Mouse (Mus musculus): ENCODE results near the gene Krtap28-13. TPM values are rescaled to one million over a fixed set of nuclear protein-coding genes. Genes with fewer than 3 reads are reported as not detected.

Gene Krtap28-13
- polyA plus RNA-seq, 1 experiment from 2014 or later: not detected

DNA sequence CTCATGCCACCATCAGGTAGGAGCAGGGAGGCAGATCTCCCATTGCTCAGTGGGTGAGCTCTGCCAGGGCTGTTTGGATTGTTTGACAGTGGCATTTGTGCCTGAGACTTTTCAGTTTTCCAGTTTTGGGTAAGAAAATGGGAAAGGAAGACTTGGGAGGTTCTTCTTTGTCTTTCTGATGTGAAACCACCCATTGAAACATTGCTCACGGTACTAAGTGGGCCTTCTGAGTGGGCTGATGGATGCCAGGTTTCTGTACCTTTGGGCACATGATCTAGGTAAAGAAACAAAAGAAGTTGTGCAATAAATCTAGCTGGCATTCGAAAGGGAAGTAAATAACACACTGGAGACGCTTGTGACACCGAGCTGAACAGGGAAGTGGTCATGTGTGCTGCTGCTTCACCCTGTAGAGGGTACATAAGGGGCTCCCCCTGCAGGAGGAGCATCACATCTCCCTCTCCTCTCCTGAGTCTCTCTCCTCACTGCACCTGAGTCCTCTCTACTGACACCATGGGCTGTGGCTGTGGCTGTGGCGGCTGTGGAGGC, 15.8 kb upstream of the Krtap28-13 start, which contains the start of gene Gm47969:
TSS of gene Gm47969 (plus strand) at position 51 of the 546 bp plus-strand sequence.
- no peaks in the 10 kb centered on the region for H3K4me1 ChIP-seq
- H3K27ac ChIP-seq: no peak within 1 kb of the TSS
- no peak within 1 kb of the TSS for H3K9ac ChIP-seq
- H3K27me3 ChIP-seq: no peaks in the 10 kb centered on the region
- H3K4me2 ChIP-seq: no peak within 1 kb of the TSS
- H3K9me3 ChIP-seq: no peaks in the 10 kb centered on the region
- WGBS: 83% methylated on average over 5 of the region's 5 CpGs
- H3K36me3 ChIP-seq: no peaks in the 10 kb centered on the region
- H3K4me3 ChIP-seq: no peak within 1 kb of the TSS
- ATAC-seq (ENCODE audit: insufficient number of reproducible peaks, insufficient read depth, low FRiP score, low TSS enrichment, low read depth): no peak

GRCm38 (mm10) chr1:83058481-83058880, 2.2 kb upstream of the Krtap28-13 start:
- Histone ChIP-seq H3K36me3 (no peaks in the 10 kb centered on the region), H3K27me3 (no peaks in the 10 kb centered on the region), H3K4me1 (no peaks in the 10 kb centered on the region), H3K27ac (no peak overlapping the region), H3K4me3 (no peak overlapping the region), H3K9me3 (no peaks in the 10 kb centered on the region), H3K9ac (no peak overlapping the region), H3K4me2 (no peak overlapping the region)
- 49% methylated on average over 1 of the region's 1 CpGs for WGBS
- ATAC-seq (ENCODE audit: insufficient number of reproducible peaks, insufficient read depth, low FRiP score, low TSS enrichment, low read depth): no peak

GRCm38 (mm10) chr1:83059278-83059677, 1.5 kb upstream of the Krtap28-13 start, which contains the start of gene A030005K14Rik:
Gene A030005K14Rik (minus strand): TSS chr1:83059378.
- WGBS: 89% methylated on average over 9 of the region's 9 CpGs

DNA sequence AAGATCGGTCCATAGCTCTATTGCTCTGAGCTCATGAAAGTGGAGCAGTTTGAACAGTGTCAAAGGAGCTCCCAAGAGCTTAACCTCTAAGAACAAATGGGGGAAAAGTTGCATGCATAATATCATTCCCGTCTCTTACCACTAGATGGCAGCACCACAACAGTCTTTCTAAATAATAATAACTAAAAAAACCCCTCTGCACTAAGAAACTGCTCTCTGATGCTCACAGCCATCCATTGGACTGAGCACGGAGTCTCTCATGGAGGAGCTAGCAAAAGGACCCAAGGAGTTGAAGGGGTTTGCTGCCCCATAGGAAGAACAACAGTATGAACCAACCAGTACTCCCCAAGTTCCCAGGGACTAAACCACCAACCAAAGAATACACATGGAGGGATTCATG, 4.1 kb downstream of the Krtap28-13 start:
- H3K9ac ChIP-seq: no peak overlapping the region
- H3K4me1 ChIP-seq: no peaks in the 10 kb centered on the region
- H3K4me2 ChIP-seq: no peak overlapping the region
- no peaks in the 10 kb centered on the region for H3K36me3 ChIP-seq
- H3K27ac ChIP-seq: no peak overlapping the region
- H3K9me3 ChIP-seq: no peaks in the 10 kb centered on the region
- ATAC-seq (ENCODE audit: insufficient number of reproducible peaks, insufficient read depth, low FRiP score, low TSS enrichment, low read depth): no peak
- WGBS: 25% methylated on average over 3 of the region's 3 CpGs
- H3K27me3 ChIP-seq: no peaks in the 10 kb centered on the region
- H3K4me3 ChIP-seq: no peak overlapping the region

More at GRCm38 (mm10) chr1:83059278-83059677, 1.5 kb upstream of the Krtap28-13 start, which contains the start of gene A030005K14Rik:
- Histone ChIP-seq H3K9me3 (no peaks in the 10 kb centered on the region), H3K4me2 (no peak within 1 kb of the TSS), H3K27me3 (no peaks in the 10 kb centered on the region), H3K4me3 (no peak within 1 kb of the TSS), H3K27ac (no peak within 1 kb of the TSS), H3K9ac (no peak within 1 kb of the TSS), H3K4me1 (no peaks in the 10 kb centered on the region), H3K36me3 (no peaks in the 10 kb centered on the region)
- no peak for ATAC-seq (ENCODE audit: insufficient number of reproducible peaks, insufficient read depth, low FRiP score, low TSS enrichment, low read depth)

DNA sequence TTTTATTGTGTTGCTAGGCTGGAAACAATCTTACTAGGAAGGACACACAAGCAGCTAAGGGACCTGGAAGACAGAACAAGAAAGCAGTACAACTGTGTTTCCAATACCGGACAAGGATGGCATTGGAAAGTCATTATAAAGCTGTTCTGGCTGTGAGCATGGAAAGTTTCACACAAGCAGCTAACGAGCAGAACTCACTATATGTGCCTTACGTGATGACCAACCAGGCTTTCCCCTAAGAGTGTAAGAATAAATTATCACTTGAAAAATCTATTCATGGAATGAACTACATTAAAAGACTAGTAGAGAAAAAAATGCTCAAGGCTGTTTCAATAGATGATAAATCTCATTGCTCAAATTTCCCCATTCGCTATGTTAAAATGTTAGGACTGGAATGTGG, 5.8 kb downstream of the Krtap28-13 start:
- Histone ChIP-seq H3K27ac (no peak overlapping the region), H3K36me3 (no peaks in the 10 kb centered on the region), H3K9ac (no peak overlapping the region), H3K27me3 (no peaks in the 10 kb centered on the region), H3K4me1 (no peaks in the 10 kb centered on the region), H3K4me2 (no peak overlapping the region), H3K9me3 (no peaks in the 10 kb centered on the region), H3K4me3 (no peak overlapping the region)
- WGBS: 90% methylated on average over 4 of the region's 4 CpGs
- ATAC-seq (ENCODE audit: insufficient number of reproducible peaks, insufficient read depth, low FRiP score, low TSS enrichment, low read depth): no peak

- Histone ChIP-seq H3K27ac (no peak overlapping the region), H3K27me3 (no peaks in the 10 kb centered on the region), H3K4me1 (no peaks in the 10 kb centered on the region), H3K4me3 (no peak overlapping the region), H3K36me3 (no peaks in the 10 kb centered on the region), H3K4me2 (no peak overlapping the region), H3K9ac (no peak overlapping the region), H3K9me3 (no peaks in the 10 kb centered on the region)
- ATAC-seq (ENCODE audit: insufficient number of reproducible peaks, insufficient read depth, low FRiP score, low TSS enrichment, low read depth): no peak
- 85% methylated on average over 10 of the region's 10 CpGs for WGBS
These were observed 6.5 kb downstream of the Krtap28-13 start for GRCm38 (mm10) chr1:83067205-83067604.

DNA sequence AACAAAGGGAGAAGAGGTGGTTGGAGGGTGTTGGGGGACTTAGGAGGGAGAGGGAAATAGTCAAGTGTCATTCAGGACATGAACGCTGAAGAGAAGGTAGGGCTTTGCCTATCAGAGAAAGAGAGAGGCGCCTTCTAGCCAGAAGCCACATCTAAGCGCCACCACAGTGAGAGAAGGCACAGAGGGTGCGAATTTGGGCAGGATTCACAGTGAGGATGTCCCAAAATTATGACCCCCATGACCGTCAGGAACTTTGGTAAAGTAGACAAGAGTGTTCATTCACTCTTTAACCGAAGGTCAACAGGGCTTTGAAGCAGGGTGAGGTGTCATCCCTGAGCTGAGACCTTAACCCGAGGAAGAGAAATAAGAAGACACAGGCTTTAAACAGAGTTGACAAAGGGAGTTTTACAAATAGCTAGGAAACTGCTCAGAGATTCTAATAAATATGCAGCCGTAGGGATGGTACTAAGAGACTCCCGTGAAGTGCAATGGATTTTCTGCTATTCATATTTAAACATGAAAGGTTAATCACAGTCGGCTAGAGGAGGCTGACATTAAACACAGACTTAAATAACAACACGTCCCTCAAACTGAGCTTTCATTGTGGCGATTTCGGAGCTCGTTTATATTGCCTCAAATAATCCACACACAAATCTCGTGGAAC, 14.9 kb downstream of the Krtap28-13 start:
- Histone ChIP-seq H3K9ac (no peak overlapping the region), H3K4me2 (peak overlapping the region; percentile 55), H3K36me3 (no peaks in the 10 kb centered on the region), H3K9me3 (no peaks in the 10 kb centered on the region), H3K27ac (no peak overlapping the region), H3K4me3 (peak overlapping the region; percentile 36), H3K4me1 (no peaks in the 10 kb centered on the region), H3K27me3 (no peaks in the 10 kb centered on the region)
- 40% methylated on average over 15 of the region's 15 CpGs for WGBS
- no peak for ATAC-seq (ENCODE audit: insufficient number of reproducible peaks, insufficient read depth, low FRiP score, low TSS enrichment, low read depth)

- Histone ChIP-seq H3K27me3 (no peaks in the 10 kb centered on the region), H3K36me3 (no peaks in the 10 kb centered on the region), H3K27ac (no peak overlapping the region), H3K4me2 (peak overlapping the region; percentile 55), H3K4me1 (no peaks in the 10 kb centered on the region), H3K9me3 (no peaks in the 10 kb centered on the region), H3K4me3 (peak overlapping the region; percentile 36), H3K9ac (no peak overlapping the region)
- no peak for ATAC-seq (ENCODE audit: insufficient number of reproducible peaks, insufficient read depth, low FRiP score, low TSS enrichment, low read depth)
- WGBS: 50% methylated on average over 11 of the region's 11 CpGs
These were observed 15.6 kb downstream of the Krtap28-13 start for GRCm38 (mm10) chr1:83076190-83076917.

GRCm38 (mm10) chr1:83077016-83077415, 16.3 kb downstream of the Krtap28-13 start:
- ATAC-seq (ENCODE audit: insufficient number of reproducible peaks, insufficient read depth, low FRiP score, low TSS enrichment, low read depth): no peak
- 55% methylated on average over 6 of the region's 6 CpGs for WGBS

GRCm38 (mm10) chr1:83084790-83085189, 24.1 kb downstream of the Krtap28-13 start:
- Histone ChIP-seq H3K27ac (no peak overlapping the region), H3K4me2 (no peak overlapping the region), H3K36me3 (no peaks in the 10 kb centered on the region), H3K9ac (no peak overlapping the region), H3K4me3 (no peak overlapping the region), H3K4me1 (no peaks in the 10 kb centered on the region), H3K27me3 (no peaks in the 10 kb centered on the region), H3K9me3 (no peaks in the 10 kb centered on the region)
- no peak for ATAC-seq (ENCODE audit: insufficient number of reproducible peaks, insufficient read depth, low FRiP score, low TSS enrichment, low read depth)
- 85% methylated on average over 2 of the region's 2 CpGs for WGBS

More at GRCm38 (mm10) chr1:83077016-83077415, 16.3 kb downstream of the Krtap28-13 start:
- Histone ChIP-seq H3K9ac (no peak overlapping the region), H3K4me3 (no peak overlapping the region), H3K4me2 (no peak overlapping the region), H3K27me3 (no peaks in the 10 kb centered on the region), H3K4me1 (no peaks in the 10 kb centered on the region), H3K9me3 (no peaks in the 10 kb centered on the region), H3K36me3 (no peaks in the 10 kb centered on the region), H3K27ac (no peak overlapping the region)

DNA sequence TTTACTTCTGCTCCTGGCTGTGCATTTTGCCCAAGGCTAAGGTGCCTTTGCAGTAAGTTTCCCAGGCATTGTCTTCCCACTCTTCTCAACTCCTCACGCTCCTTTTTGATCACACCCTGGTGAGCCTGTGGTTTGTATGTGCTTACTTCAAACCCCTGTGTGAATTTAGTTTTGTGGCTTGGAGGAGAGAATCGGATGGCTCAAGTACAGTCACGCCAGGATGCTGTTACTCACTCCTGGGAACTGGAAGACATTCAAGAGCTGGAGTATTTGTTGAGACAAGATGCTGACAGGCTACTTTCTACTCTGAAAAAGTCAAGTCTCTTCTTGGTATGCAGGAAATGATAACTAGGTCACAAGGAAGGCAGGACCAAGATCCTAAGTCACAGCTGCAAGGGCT, 30.5 kb downstream of the Krtap28-13 start:
- Histone ChIP-seq H3K36me3 (no peaks in the 10 kb centered on the region), H3K4me1 (no peaks in the 10 kb centered on the region), H3K4me2 (no peak overlapping the region), H3K9me3 (no peaks in the 10 kb centered on the region), H3K27me3 (no peaks in the 10 kb centered on the region), H3K27ac (no peak overlapping the region), H3K4me3 (no peak overlapping the region), H3K9ac (no peak overlapping the region)
- no peak for ATAC-seq (ENCODE audit: insufficient number of reproducible peaks, insufficient read depth, low FRiP score, low TSS enrichment, low read depth)
- WGBS: 38% methylated on average over 3 of the region's 3 CpGs

GRCm38 (mm10) chr1:83096935-83097334, 36.2 kb downstream of the Krtap28-13 start:
- H3K27me3 ChIP-seq: no peaks in the 10 kb centered on the region
- no peaks in the 10 kb centered on the region for H3K36me3 ChIP-seq
- H3K4me2 ChIP-seq: no peak overlapping the region
- H3K4me1 ChIP-seq: peaks cover 5% of the 10 kb centered on the region; the same call in 1 of the 2 replicates
- H3K27ac ChIP-seq: no peak overlapping the region
- no peaks in the 10 kb centered on the region for H3K9me3 ChIP-seq
- no peak for ATAC-seq (ENCODE audit: insufficient number of reproducible peaks, insufficient read depth, low FRiP score, low TSS enrichment, low read depth)
- H3K4me3 ChIP-seq: no peak overlapping the region
- 67% methylated on average over 4 of the region's 4 CpGs for WGBS
- no peak overlapping the region for H3K9ac ChIP-seq
